Mouse (Mus musculus): ENCODE measurements around the gene Slc25a21. TPM values are rescaled to one million over a fixed set of nuclear protein-coding genes. Genes with fewer than 3 reads are reported as not detected.
"Not testable (repeated sequence)": the region's sequence is repeated elsewhere in the genome, so short reads cannot be mapped to it uniquely, and the experiment has no call there.

Slc25a21 gene
- polyA plus RNA-seq, 1 experiment = 5.0 TPM

GRCm38 (mm10) chr12:57227776-57228175 is 30.5 kb upstream of the Slc25a21 start:
- WGBS = 70% methylated on average over 4 of the region's 8 CpGs
- DNase-seq = no peak
- TF ChIP-seq POLR2A (IDR thresholded peaks at IDR 0.05; ENCODE audit: low read depth, low read length) (no peak), CTCF (conservative IDR thresholded peaks at IDR 0.05; ENCODE audit: insufficient read depth, insufficient read length, low read depth, low read length) (no peak)
- Histone ChIP-seq H3K36me3 (ENCODE audit: control insufficient read depth, insufficient read depth, low read length) (no peaks in the 10 kb centered on the region), H3K4me3 (ENCODE audit: insufficient read depth, low read depth, low read length) (no peak overlapping the region), H3K27me3 (replicated peaks; ENCODE audit: control insufficient read depth, insufficient read depth, low read length) (no peaks in the 10 kb centered on the region), H3K4me1 (ENCODE audit: control insufficient read depth, insufficient read depth, low read length) (peaks cover 3% of the 10 kb centered on the region; the same call in 1 of the 2 replicates), H3K27ac (ENCODE audit: insufficient read depth, low read depth, low read length) (no peak overlapping the region)

GRCm38 (mm10) chr12:57226411-57226810 is 29.1 kb upstream of the Slc25a21 start:
- Histone ChIP-seq H3K27me3 (replicated peaks; ENCODE audit: control insufficient read depth, insufficient read depth, low read length) (no peaks in the 10 kb centered on the region), H3K36me3 (ENCODE audit: control insufficient read depth, insufficient read depth, low read length) (no peaks in the 10 kb centered on the region), H3K4me3 (ENCODE audit: insufficient read depth, low read depth, low read length) (no peak overlapping the region), H3K4me1 (ENCODE audit: control insufficient read depth, insufficient read depth, low read length) (peaks cover 3% of the 10 kb centered on the region; the same call in 1 of the 2 replicates), H3K27ac (ENCODE audit: insufficient read depth, low read depth, low read length) (no peak overlapping the region)
- 84% methylated on average over 9 of the region's 9 CpGs for WGBS
- no peak for DNase-seq
- TF ChIP-seq POLR2A (IDR thresholded peaks at IDR 0.05; ENCODE audit: low read depth, low read length) = no peak
- TF ChIP-seq CTCF (conservative IDR thresholded peaks at IDR 0.05; ENCODE audit: insufficient read depth, insufficient read length, low read depth, low read length) = no peak

- H3K4me1 ChIP-seq (ENCODE audit: control insufficient read depth, insufficient read depth, low read length); H3K4me3 ChIP-seq (ENCODE audit: insufficient read depth, low read depth, low read length); H3K36me3 ChIP-seq (ENCODE audit: control insufficient read depth, insufficient read depth, low read length); H3K27me3 ChIP-seq (replicated peaks; ENCODE audit: control insufficient read depth, insufficient read depth, low read length); H3K27ac ChIP-seq (ENCODE audit: insufficient read depth, low read depth, low read length); DNase-seq: not testable (repeated sequence)
- 87% methylated on average over 5 of the region's 5 CpGs for WGBS
These were observed 15.2 kb upstream of the Slc25a21 start for GRCm38 (mm10) chr12:57212463-57212862.

- 8% methylated on average over 30 of the region's 30 CpGs for WGBS
- no peaks in the 10 kb centered on the region for H3K27me3 ChIP-seq (replicated peaks; ENCODE audit: control insufficient read depth, insufficient read depth, low read length)
- H3K4me3 ChIP-seq (ENCODE audit: insufficient read depth, low read depth, low read length) = peak overlapping the region; percentile 49
- DNase-seq = peak; percentile 57
- H3K36me3 ChIP-seq (ENCODE audit: control insufficient read depth, insufficient read depth, low read length) = no peaks in the 10 kb centered on the region
- no peaks in the 10 kb centered on the region for H3K4me1 ChIP-seq (ENCODE audit: control insufficient read depth, insufficient read depth, low read length)
- TF ChIP-seq CTCF (conservative IDR thresholded peaks at IDR 0.05; ENCODE audit: insufficient read depth, insufficient read length, low read depth, low read length) = no peak
- TF ChIP-seq POLR2A (IDR thresholded peaks at IDR 0.05; ENCODE audit: low read depth, low read length) = no peak
- H3K27ac ChIP-seq (ENCODE audit: insufficient read depth, low read depth, low read length) = no peak overlapping the region
These were observed 14.4 kb upstream of the Slc25a21 start for GRCm38 (mm10) chr12:57211353-57212311.

DNA sequence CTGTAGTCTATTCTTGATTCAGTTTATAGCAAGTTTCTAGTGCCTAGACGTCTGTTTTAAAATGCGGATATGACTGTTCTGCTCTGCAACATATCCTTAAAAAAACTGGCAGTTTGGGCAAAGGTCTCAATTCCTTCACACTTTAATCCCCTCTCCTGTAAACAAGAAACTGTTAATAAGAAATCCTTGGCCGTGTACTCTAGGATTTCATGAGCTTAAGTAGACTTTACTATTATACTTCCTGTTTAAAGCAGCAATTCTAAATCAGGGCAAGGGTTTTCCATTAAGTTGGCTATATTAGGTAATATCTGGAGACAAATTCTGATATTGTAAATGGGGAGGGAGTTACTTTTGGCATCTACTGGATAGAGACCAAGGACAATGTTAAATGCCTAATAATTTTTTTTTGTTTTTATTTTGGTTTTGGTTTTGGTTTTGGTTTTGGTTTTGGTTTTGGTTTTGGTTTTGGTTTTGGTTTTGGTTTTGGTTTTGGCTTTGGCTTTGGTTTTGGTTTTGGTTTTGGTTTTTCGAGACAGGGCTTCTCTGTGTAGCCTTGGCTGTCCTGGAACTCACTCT is 7.1 kb upstream of the Slc25a21 start:
- DNase-seq = peak; percentile 70
- TF ChIP-seq POLR2A (IDR thresholded peaks at IDR 0.05; ENCODE audit: low read depth, low read length) (no peak), CTCF (conservative IDR thresholded peaks at IDR 0.05; ENCODE audit: insufficient read depth, insufficient read length, low read depth, low read length) (no peak)
- no peaks in the 10 kb centered on the region for H3K36me3 ChIP-seq (ENCODE audit: control insufficient read depth, insufficient read depth, low read length)
- peaks cover 12% of the 10 kb centered on the region; the same call in 1 of the 2 replicates for H3K4me1 ChIP-seq (ENCODE audit: control insufficient read depth, insufficient read depth, low read length)
- 70% methylated on average over 4 of the region's 4 CpGs for WGBS
- H3K27me3 ChIP-seq (replicated peaks; ENCODE audit: control insufficient read depth, insufficient read depth, low read length) = no peaks in the 10 kb centered on the region
- no peak overlapping the region for H3K4me3 ChIP-seq (ENCODE audit: insufficient read depth, low read depth, low read length)
- no peak overlapping the region for H3K27ac ChIP-seq (ENCODE audit: insufficient read depth, low read depth, low read length)

DNA sequence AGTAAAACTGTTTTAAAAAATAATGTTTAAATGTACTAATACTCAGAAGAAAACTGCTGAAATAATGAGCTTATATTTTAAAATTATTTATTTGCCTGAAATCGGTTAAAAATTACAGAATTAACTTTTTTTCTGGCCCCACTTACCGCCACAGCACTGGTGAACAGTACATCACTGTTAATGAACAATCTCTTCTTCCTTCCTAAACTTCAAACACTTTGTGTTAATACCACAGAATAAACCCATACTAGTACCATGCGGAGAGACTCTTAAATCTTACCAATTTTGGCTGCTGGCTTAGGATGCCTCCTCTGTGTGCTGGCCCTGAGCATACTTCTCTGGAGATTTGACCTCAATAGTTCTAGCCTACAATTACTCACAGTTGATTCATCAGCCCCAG is 4.6 kb upstream of the Slc25a21 start:
- H3K36me3 ChIP-seq (ENCODE audit: control insufficient read depth, insufficient read depth, low read length) = no peaks in the 10 kb centered on the region
- TF ChIP-seq CTCF (conservative IDR thresholded peaks at IDR 0.05; ENCODE audit: insufficient read depth, insufficient read length, low read depth, low read length) (no peak), POLR2A (IDR thresholded peaks at IDR 0.05; ENCODE audit: low read depth, low read length) (no peak)
- H3K27ac ChIP-seq (ENCODE audit: insufficient read depth, low read depth, low read length) = no peak overlapping the region
- WGBS = 67% methylated on average over 3 of the region's 3 CpGs
- H3K4me3 ChIP-seq (ENCODE audit: insufficient read depth, low read depth, low read length) = no peak overlapping the region
- peaks cover 12% of the 10 kb centered on the region; the same call in 1 of the 2 replicates for H3K4me1 ChIP-seq (ENCODE audit: control insufficient read depth, insufficient read depth, low read length)
- peak; percentile 61 for DNase-seq
- H3K27me3 ChIP-seq (replicated peaks; ENCODE audit: control insufficient read depth, insufficient read depth, low read length) = no peaks in the 10 kb centered on the region

GRCm38 (mm10) chr12:57199427-57199826 is 2.2 kb upstream of the Slc25a21 start:
- DNase-seq = no peak
- no peak for TF ChIP-seq POLR2A (IDR thresholded peaks at IDR 0.05; ENCODE audit: low read depth, low read length)
- Histone ChIP-seq H3K4me1 (ENCODE audit: control insufficient read depth, insufficient read depth, low read length) (peaks cover 12% of the 10 kb centered on the region; the same call in 1 of the 2 replicates), H3K4me3 (ENCODE audit: insufficient read depth, low read depth, low read length) (no peak overlapping the region), H3K36me3 (ENCODE audit: control insufficient read depth, insufficient read depth, low read length) (no peaks in the 10 kb centered on the region), H3K27me3 (replicated peaks; ENCODE audit: control insufficient read depth, insufficient read depth, low read length) (no peaks in the 10 kb centered on the region), H3K27ac (ENCODE audit: insufficient read depth, low read depth, low read length) (no peak overlapping the region)
- 96% methylated on average over 2 of the region's 2 CpGs for WGBS

Measured in kidney, adult 2 months (tissue).